Comparison of ENCODE assay signal across 9 mouse cellular contexts in genomic region chr12:79928298-79928697, GRCm38 (mm10).
A peak's percentile ranks its signal among the peaks of the same experiment; 100 is the strongest.
DNase-seq lines count a peak whose midpoint lies in the region; ATAC-seq and TF ChIP-seq lines count a peak whose summit lies in the region.
"Had no signal": no experiment of that assay in that cellular context is flagged by ENCODE, and none has a peak within 500 bp of the region (broad histone marks: within the 10 kb centered on the region; RNA-seq: fewer than 3 reads in every experiment).

No protein-coding gene starts in this region.

- H3K9me3 ChIP-seq in midbrain, embryonic 10.5 days (replicated peaks): no peaks in the 10 kb centered on the region
- H3K9me3 ChIP-seq in midbrain, postnatal 0 days (ENCODE audit: low read length): no peaks in the 10 kb centered on the region
- no peaks in the 10 kb centered on the region for H3K9me3 ChIP-seq in forebrain, embryonic 14.5 days (replicated peaks; ENCODE audit: control insufficient read depth, low read length)
- H3K9me3 ChIP-seq in intestine, embryonic 14.5 days (ENCODE audit: control insufficient read depth, low read length): no peaks in the 10 kb centered on the region
- no peaks in the 10 kb centered on the region for H3K9me3 ChIP-seq in neural tube, embryonic 15.5 days (replicated peaks)

- no peak for ATAC-seq in midbrain, postnatal 0 days (ENCODE audit: low FRiP score)
- no peak for ATAC-seq in forebrain, embryonic 14.5 days
- ATAC-seq in intestine, embryonic 14.5 days (replicated peaks; ENCODE audit: low FRiP score, low TSS enrichment, low read depth): peak; percentile 53
- 0 out of 2 replicates have a peak, but pooled peaks have one; percentile 16 for ATAC-seq in neural tube, embryonic 15.5 days (ENCODE audit: low FRiP score)
- ATAC-seq in activated CD4-positive, CD25-positive, alpha-beta regulatory T cell, adult 4 months: no peak

- no peak overlapping the region for H3K4me3 ChIP-seq in midbrain, embryonic 10.5 days
- H3K4me3 ChIP-seq in midbrain, postnatal 0 days (ENCODE audit: low read depth, low read length): no peak overlapping the region
- no peak overlapping the region for H3K4me3 ChIP-seq in forebrain, embryonic 14.5 days (ENCODE audit: low read depth, low read length)
- H3K4me3 ChIP-seq in intestine, embryonic 14.5 days (ENCODE audit: low read depth, low read length): no peak overlapping the region
- no peak overlapping the region for H3K4me3 ChIP-seq in neural tube, embryonic 15.5 days (replicated peaks)
- H3K4me3 ChIP-seq: megakaryocyte, embryonic 14.5 days had no signal

- H3K36me3 ChIP-seq in midbrain, embryonic 10.5 days: no peaks in the 10 kb centered on the region
- no peaks in the 10 kb centered on the region for H3K36me3 ChIP-seq in midbrain, postnatal 0 days (ENCODE audit: insufficient read depth, low read length)
- no peaks in the 10 kb centered on the region for H3K36me3 ChIP-seq in forebrain, embryonic 14.5 days (ENCODE audit: control insufficient read depth, insufficient read depth, low read length)
- H3K36me3 ChIP-seq in intestine, embryonic 14.5 days (ENCODE audit: control insufficient read depth, insufficient read depth, low read length): no peaks in the 10 kb centered on the region
- H3K36me3 ChIP-seq in neural tube, embryonic 15.5 days: no peaks in the 10 kb centered on the region

- peak overlapping the region; percentile 96 for H3K27ac ChIP-seq in midbrain, embryonic 10.5 days (replicated peaks)
- no peak overlapping the region for H3K27ac ChIP-seq in midbrain, postnatal 0 days (ENCODE audit: low read depth, low read length)
- H3K27ac ChIP-seq in forebrain, embryonic 14.5 days (ENCODE audit: low read depth, low read length): peak overlapping the region; percentile 48; the same call in 1 of the 2 replicates
- H3K27ac ChIP-seq in intestine, embryonic 14.5 days (ENCODE audit: low read depth): peak overlapping the region; percentile 96
- peak overlapping the region; percentile 84 for H3K27ac ChIP-seq in neural tube, embryonic 15.5 days (replicated peaks)

- no peaks in the 10 kb centered on the region for H3K27me3 ChIP-seq in midbrain, embryonic 10.5 days (ENCODE audit: low read depth, poor library complexity, severe bottlenecking)
- no peaks in the 10 kb centered on the region for H3K27me3 ChIP-seq in midbrain, postnatal 0 days (ENCODE audit: insufficient read depth, low read length)
- no peaks in the 10 kb centered on the region for H3K27me3 ChIP-seq in forebrain, embryonic 14.5 days (replicated peaks; ENCODE audit: control insufficient read depth, insufficient read depth, low read length)
- H3K27me3 ChIP-seq in intestine, embryonic 14.5 days (replicated peaks; ENCODE audit: control insufficient read depth, insufficient read depth, low read length): no peaks in the 10 kb centered on the region
- H3K27me3 ChIP-seq in neural tube, embryonic 15.5 days (replicated peaks): no peaks in the 10 kb centered on the region

- 49% methylated on average over 4 of the region's 4 CpGs for WGBS in midbrain, embryonic 10.5 days
- WGBS in midbrain, postnatal 0 days: 34% methylated on average over 4 of the region's 4 CpGs
- 48% methylated on average over 4 of the region's 4 CpGs for WGBS in forebrain, embryonic 14.5 days
- 20% methylated on average over 4 of the region's 4 CpGs for WGBS in intestine, embryonic 14.5 days
- WGBS in neural tube, embryonic 15.5 days: 30% methylated on average over 4 of the region's 4 CpGs

- H3K4me2 ChIP-seq in midbrain, postnatal 0 days (ENCODE audit: low read depth, low read length, poor library complexity, severe bottlenecking): no peak overlapping the region
- no peak overlapping the region for H3K4me2 ChIP-seq in forebrain, embryonic 14.5 days (ENCODE audit: low read length)
- no peak overlapping the region for H3K4me2 ChIP-seq in intestine, embryonic 14.5 days (ENCODE audit: low read length)
- no peak overlapping the region for H3K4me2 ChIP-seq in neural tube, embryonic 15.5 days

- H3K4me1 ChIP-seq in midbrain, embryonic 10.5 days: peaks cover 85% of the 10 kb centered on the region
- H3K4me1 ChIP-seq in midbrain, postnatal 0 days (ENCODE audit: insufficient read depth, low read length): peaks cover 21% of the 10 kb centered on the region
- peaks cover 37% of the 10 kb centered on the region for H3K4me1 ChIP-seq in forebrain, embryonic 14.5 days (ENCODE audit: control insufficient read depth, insufficient read depth, low read length)
- peaks cover 66% of the 10 kb centered on the region for H3K4me1 ChIP-seq in intestine, embryonic 14.5 days (replicated peaks; ENCODE audit: control insufficient read depth, insufficient read depth, low read length)
- peaks cover 58% of the 10 kb centered on the region for H3K4me1 ChIP-seq in neural tube, embryonic 15.5 days
- H3K4me1 ChIP-seq: megakaryocyte, embryonic 14.5 days had no signal

- no peak overlapping the region for H3K9ac ChIP-seq in midbrain, postnatal 0 days (replicated peaks; ENCODE audit: low read length, poor library complexity, severe bottlenecking)
- no peak overlapping the region; the same call in 1 of the 2 replicates for H3K9ac ChIP-seq in forebrain, embryonic 14.5 days (ENCODE audit: low read length)
- H3K9ac ChIP-seq in intestine, embryonic 14.5 days (ENCODE audit: low read length): no peak overlapping the region
- H3K9ac ChIP-seq in neural tube, embryonic 15.5 days (replicated peaks): no peak overlapping the region

- no peak for DNase-seq in midbrain, embryonic 10.5 days (ENCODE audit: low spot score)
- DNase-seq in midbrain, postnatal 0 days (ENCODE audit: low spot score): no peak
- DNase-seq in forebrain, embryonic 14.5 days (ENCODE audit: low spot score): peak; percentile 56
- DNase-seq in intestine, embryonic 14.5 days (ENCODE audit: low spot score): no peak
- DNase-seq in ovary, postnatal 14 days (ENCODE audit: low spot score): no peak
- DNase-seq in cerebellum, adult 9-10 months: no peak

- no peak for TF ChIP-seq CTCF in midbrain, postnatal 0 days (IDR thresholded peaks at IDR 0.05)

Comparison
In these comparisons a context has a peak if more than half of its experiments do, and no peak if none do; other contexts are left out.
1. ATAC-seq: peak in intestine, embryonic 14.5 days (single experiment) and neural tube, embryonic 15.5 days (single experiment); none in midbrain, postnatal 0 days (single experiment), forebrain, embryonic 14.5 days (single experiment) and activated CD4-positive, CD25-positive, alpha-beta regulatory T cell, adult 4 months (single experiment).